Mouse (Mus musculus) adrenal gland, adult 2 months (tissue): ENCODE measurements at regions not wholly inside any gene's neighbourhood (a gene's known extent, or its start where the extent isn't known, plus 50 kb on each side); places are given as distances from the start of the nearest gene placed in this dataset.

Experiments
- DNase-seq: peaks from one replicate; pipeline ENCODE4 v3.0.0; 2021

GRCm38 (mm10) chr17:45797121-45797520 lies 63.5 kb upstream of the 1600014C23Rik start:
- DNase-seq = no peak

- DNase-seq = no peak
These were observed 61.3 kb upstream of the 1600014C23Rik start for GRCm38 (mm10) chr17:45794926-45795325.

GRCm38 (mm10) chr17:45790959-45791520 lies 57.4 kb upstream of the 1600014C23Rik start:
- DNase-seq = peak; percentile 35

DNA sequence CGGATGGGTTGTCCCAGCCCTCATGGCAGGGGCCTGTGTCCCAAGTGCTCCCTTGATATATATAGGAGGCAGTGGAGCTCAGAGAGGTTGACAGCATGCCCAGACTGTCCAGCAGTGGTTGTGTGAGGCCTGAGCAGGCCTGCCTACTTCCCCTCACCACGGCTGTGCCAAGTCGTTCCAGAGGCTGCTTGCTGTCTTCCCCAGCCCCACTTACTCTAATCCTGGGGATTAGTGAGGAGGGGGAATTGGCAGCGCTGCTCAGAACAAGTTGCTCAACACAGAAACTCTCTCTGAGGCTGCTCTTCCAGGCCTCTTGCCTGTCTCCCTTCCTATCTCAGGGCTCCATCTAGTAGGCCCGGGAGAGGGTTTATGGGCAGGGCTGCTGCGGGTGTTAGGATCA lies 56.1 kb upstream of the 1600014C23Rik start:
- DNase-seq = no peak

DNA sequence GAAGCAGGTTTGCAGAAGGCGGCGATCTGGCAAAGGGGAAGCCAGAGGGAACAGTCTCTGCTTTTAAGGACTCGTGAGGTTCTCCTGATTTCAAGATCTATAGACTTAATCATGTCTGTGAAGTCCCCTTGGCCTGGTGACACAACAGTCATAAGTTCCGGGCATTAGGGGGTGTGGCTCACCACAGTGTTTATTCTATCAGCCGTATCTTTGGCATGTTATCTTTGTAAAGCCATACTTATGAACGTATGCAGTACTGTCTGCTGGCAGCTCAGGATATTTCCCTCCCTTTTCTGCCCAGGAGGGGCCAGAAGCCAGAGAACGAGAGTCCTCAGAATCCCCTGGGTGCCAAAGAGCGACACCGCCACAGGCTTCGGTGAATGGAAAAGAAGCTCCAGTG lies 51.3 kb upstream of the 1600014C23Rik start:
- no peak for DNase-seq

GRCm38 (mm10) chr17:45784496-45784895 lies 50.9 kb upstream of the 1600014C23Rik start:
- DNase-seq = no peak
